Mouse (Mus musculus): ENCODE results near the gene Eif4e2.

The Eif4e2 gene

DNA sequence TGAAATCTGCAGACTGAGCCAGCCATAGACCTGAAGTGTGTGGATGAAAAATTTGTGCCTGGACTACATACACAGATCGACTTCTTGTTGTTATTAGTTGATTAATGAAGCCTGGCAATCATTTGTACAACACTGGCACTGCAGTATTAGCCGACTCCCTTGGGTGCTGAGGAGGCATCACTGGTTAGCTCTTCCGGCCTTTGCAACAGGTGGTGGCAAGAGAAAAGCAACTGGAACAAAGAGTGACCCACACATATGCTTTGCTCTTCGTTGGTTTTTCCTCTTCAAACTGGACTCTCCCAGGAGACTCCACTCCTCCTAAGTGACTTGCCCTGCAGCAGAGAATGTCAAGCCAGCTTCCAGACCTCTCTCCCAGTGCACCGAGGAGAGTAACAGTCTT lies 9.9 kb upstream of the Eif4e2 start:
- no peak for DNase-seq

DNA sequence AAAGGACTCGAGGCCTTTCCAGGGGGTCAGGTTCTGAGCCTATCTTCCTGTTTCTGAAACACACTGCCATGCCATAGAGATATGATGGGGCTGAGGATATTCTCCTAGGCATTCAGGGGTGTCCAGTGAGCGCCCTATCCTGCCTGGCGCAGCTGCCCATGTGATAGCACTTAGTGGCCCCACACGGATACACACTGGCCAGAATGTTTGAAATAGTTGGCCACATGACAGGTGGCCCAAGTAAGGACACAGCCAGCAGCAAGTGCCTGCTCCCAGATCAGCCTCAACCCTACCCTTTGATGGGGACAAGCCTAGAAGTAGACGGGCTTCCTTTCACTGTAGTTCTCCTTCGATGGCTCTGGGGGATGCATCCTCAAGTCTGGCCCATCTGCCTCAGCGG lies 9.2 kb upstream of the Eif4e2 start, which contains the start of gene Chrng:
TSS of gene Chrng (plus strand) at position 193 of the 400 bp plus-strand sequence.
- no peak for DNase-seq

DNA sequence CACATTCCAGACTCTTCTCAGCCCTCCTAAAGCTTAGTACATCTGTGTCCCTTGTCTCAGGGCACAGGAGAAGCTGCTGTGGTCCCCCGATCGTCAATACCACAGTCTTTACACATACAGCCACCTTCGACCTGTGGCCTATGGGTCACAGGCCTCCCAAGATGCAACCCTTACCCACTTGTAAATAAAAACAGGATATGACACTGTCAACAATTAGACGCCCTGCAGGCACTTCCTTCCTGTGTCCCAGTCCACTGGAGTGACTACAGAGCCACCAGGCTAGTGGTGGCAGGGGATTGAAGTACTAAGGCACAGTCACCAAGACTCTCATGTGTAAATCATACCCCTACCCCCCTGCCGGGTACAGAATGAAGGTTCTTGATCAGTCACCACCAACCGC lies 8.7 kb upstream of the Eif4e2 start:
- DNase-seq, result no peak

DNA sequence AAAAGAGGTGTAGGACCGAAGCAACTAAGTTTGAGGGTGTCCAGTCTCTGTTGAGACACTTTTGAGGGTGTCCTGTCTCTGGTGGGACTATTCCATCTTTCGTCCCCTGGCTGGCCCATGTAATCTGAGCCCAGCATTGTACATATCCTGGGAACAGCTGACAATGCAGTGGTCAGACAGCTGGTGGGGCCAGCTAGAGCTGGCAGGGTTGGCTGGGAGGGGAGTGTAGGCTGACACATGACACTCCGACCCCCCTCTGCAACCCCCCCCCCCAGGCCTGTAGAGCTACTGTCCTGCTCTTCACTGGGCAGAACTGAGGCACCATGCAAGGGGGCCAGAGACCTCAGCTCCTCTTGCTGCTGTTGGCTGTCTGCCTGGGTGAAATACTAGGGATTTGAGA lies 8.2 kb upstream of the Eif4e2 start:
- DNase-seq, result no peak

DNA sequence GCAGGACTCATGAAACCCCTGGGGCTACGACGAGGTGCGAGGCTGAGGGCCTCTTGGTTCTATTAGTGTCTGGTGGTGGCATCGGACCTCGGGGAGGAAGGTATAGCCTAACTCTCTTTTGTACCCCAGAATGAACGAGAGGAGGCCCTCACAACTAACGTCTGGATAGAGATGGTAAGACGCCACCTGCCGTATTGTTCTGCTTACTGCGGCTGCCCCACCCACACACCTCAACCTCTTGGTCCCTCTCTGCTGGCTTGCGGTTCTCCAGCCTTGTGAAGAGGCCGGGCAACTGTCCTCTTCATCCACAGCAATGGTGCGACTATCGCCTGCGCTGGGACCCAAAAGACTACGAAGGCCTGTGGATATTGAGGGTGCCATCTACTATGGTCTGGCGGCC lies 7.4 kb upstream of the Eif4e2 start:
- DNase-seq, result no peak

DNA sequence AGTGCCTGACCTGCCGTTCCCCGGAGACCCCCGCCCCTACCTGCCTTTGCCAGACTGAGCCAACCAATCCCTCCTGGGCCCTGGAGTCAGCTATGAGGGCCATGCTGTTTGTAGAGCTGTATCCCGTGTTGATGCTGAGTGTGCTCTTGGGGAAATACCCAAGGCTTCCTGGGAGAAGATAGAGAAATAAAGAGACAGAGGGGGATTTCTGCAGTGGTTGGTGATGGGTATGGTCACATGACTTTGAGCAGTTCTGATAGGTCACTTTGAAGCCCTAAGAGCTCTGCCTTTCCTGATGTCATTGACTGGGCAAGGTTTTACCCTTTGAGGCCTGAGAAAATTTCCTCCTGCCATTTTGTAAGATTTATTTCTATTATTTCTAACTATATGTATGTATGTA lies 2.3 kb upstream of the Eif4e2 start:
- DNase-seq, result no peak

DNA sequence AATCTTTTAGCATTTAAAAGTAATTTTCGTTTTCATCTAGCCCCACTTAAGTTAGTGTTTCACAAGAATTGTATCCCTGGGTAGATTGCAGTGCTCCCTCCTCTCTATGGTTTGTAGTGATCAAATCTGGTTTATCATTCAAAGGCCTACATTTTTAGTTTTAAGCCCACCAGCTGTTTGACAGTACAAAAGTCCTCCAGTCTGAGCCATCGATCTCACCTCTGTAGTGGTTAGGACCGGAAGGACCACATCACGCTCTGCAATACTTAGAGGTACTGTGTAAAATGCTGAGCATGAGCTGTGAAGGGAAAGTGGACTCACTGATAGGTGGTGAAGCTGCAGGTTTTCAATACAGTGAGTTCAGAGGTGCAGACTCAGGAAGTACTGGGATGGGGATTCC lies 1.0 kb downstream of the Eif4e2 start:
- DNase-seq, result no peak

DNA sequence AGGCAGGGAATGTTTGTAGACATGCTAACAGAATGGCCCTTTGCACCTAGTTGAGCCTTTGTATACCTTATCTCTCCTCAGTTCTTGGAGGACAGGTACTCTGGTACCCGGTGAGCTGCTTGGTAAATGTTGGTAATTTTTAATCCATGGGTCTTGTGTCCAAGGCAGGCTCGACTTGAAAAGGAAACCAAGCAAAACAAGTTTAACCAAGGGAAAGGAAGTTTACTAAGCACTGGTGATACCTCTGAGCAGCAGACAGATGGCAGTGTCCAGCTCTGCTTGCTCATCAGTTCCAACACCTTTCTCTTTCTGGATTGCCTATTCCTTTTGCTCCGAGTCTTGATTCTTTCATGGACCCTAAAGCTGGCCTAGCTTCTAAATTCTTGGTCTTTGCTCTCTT lies 4.2 kb downstream of the Eif4e2 start:
- DNase-seq, result no peak

DNA sequence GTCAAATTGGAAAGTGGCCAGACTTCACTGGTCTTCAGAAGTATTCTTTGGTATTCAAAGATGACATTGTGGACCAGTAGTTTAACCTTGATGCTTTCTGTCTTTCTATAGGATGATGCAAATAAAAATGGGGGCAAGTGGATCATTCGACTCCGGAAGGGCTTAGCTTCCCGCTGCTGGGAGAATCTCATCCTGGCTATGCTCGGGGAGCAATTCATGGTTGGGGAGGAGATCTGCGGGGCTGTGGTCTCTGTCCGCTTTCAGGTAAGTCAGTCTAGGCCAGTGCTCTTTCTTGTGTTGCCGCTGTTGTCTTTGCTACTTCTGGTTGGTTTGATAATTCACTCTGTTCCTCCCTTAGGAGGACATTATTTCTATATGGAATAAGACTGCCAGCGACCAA lies 12.0 kb downstream of the Eif4e2 start:
- DNase-seq, result no peak

DNA sequence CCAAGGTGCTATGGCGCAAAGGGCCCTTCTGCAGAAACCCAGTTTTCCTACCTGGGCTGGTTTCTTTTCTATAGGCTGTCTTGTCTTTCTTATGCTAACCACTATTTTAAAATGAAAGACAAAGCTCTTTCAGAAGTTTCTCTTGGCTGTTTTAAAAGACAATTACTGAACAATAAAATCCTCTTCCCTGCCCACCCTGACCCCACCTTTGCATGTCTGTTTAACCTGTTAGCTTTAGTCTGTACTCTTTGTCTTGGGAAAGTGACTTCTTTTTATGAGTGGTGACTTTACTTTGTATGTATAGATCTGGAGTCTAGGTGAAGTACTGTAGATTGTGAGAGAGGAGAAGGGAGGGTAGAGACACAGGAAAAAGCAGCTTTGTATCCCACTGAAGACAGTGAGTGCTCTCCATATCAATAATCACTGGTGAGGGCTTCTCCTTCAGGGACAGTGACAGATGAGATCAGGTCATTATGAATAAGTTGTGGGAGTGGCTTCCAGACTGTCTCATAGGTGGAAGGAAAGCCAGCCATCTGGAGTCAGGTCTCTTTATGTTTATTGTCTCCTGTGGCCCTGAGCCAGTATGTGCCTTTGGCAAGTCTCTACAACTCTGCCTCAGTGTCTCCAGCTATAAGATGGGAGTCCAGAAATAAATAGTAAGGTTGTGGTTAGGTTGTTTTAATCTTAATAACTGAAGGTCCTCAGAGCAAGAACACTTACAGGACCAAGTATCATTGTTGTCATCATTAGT lies 12.9 kb downstream of the Eif4e2 start:
- peak; percentile 30 for DNase-seq

DNA sequence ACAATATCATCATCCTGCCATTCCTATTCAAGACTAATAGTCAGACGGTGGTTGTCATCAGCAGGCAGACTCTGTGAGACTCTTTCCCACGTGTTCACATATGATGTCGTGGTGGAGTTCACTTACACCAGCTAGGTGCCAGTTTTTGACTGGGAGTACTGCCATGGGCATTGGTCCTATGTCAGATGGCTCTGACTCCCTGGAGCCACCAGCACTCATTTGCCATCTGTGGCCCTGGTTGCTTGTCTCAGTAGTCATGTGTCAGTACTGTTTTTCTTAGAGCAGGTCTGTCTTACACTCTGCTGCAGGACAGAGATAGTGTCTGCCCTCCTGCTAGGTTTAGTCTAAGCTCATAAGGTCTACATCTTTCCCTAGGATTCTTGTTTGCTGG lies 13.4 kb downstream of the Eif4e2 start:
- peak; percentile 84 for DNase-seq

DNA sequence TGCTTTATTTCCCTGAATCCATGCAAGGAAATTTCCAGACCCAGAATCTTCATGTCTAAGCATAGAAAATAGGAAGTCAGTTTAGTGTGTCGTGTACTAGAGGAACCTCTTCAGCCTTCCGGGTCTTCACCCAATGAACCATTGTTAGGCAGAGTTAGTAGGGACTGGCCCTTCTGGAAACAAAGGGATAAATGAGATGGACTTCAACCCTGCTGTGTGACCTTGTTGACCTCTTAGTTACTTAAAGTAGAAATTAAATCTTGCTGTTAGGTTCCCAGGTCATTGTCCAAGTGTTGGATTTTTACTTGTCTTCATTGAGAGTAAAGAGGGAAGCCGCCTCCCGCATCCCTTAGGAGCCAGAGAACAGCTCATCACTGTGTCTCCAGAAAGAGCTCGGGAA lies 16.9 kb downstream of the Eif4e2 start:
- no peak for DNase-seq

DNA sequence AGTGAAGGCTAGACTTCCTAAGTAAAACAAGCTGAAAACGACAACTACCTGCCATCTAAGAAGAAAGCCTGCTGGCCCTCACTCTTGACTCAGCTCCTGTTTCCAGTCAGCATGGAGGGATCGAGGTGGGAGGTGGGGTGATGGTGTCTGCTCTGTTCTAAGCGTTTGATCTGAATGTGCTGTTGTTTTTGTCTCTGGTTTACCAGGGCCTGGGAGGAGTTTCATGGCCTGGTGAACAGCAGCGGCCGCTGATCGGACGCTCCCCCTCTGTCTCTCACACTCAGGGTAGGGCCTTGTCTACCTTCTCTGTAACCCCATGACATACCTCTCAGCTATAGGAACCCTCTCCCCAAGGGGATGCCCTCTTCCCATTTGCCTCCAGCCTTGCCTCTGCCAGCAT lies 18.5 kb downstream of the Eif4e2 start:
- DNase-seq, result no peak

DNA sequence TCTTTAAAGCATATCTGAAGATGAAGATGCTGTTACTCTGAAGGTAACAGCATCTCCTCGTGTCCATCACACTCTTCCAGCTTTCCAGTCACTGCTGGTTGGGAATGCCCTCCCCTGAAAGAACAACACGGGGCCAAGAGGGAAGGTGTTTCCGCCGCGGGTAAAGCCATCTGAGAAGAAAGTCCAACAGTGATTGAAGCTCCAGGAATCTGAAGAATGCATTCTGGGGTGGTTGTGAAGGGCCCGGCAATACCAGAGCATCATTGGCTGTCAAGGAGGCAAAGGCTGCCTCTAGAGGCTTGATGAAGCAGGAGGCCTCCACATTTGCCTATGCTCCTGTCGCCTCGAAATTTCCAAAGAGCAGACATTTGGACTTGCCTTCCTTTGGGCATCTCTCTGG lies 25.3 kb downstream of the Eif4e2 start:
- DNase-seq, result no peak

DNA sequence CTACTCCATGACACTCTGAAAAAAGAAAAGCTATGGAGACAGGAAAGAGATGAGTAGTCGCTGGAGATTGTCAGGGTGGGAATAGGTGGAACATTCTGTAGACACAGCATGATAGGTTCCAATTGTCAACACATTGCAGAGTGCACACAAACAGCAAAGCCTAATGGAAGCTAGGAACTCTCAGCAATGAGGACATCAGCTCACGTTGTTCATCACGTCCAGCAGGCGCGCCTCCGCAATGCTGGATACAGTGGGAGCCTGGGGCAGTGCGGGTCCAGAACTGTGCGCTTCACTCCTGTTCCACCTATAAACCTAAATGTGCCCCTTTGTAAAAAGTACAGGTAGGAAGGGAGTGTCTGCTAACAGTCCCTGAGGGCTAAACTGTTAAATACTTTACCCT lies 29.3 kb downstream of the Eif4e2 start:
- no peak for DNase-seq

DNA sequence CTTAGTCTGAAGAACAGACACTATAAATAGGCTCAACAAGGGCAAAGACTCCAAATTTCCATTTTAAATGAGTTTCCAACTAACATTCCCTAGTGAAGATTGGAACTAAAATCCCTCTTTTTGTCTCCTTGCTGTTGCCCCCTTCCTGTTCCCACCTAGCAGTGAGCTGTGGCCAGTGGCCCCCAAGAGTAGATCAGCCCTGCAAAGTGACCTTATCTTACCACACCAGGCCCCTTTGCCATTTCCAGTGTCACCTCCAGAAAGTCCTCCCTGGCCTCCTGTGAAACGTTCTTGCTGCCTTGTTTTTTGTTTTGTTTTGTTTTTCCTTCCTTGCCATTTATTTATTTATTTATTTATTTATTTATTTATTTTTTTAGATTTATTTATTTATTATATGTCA lies 31.7 kb downstream of the Eif4e2 start:
- DNase-seq, result no peak

DNA sequence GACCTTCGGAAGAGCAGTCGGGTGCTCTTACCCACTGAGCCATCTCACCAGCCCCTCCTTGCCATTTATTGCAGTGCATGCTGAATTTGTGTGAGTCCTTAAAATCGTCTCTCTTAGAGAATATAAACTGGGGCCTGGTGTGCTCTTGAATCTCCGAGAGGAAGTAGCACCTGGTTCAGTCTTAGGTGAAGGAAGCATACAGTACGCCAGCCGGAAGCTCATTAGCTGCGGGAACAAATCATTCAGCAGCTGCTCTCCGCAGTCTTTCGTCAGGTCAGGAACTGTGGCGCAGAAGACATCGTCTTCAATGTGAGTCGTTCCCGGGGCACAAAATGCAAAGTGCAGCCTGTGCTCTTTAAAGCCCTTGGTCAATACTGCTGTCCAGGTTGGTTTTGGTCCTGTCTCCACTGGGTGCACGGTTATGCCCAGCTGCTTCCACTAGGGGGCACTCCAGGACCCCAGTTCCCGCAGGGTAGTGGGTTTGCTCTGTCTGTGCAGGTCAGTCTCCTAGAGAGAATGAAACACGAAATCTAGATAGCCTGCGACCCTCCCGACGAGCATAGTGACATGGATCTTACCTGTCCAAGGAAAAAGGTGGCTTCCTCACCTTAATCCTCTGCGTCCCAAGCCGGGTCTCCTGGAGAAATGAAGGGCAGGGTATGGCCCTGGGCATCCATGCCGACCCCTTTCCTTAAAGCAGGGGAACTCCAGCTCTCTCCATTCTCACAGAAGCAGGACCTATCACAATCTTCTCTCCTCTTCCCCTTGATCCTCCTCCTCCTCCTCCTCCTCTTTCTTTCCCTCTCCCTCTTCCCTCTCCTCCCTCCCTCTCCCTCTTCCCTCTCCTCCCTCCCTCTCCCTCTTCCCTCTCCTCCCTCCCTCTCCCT lies 32.5 kb downstream of the Eif4e2 start:
- peak; percentile 77 for DNase-seq

DNA sequence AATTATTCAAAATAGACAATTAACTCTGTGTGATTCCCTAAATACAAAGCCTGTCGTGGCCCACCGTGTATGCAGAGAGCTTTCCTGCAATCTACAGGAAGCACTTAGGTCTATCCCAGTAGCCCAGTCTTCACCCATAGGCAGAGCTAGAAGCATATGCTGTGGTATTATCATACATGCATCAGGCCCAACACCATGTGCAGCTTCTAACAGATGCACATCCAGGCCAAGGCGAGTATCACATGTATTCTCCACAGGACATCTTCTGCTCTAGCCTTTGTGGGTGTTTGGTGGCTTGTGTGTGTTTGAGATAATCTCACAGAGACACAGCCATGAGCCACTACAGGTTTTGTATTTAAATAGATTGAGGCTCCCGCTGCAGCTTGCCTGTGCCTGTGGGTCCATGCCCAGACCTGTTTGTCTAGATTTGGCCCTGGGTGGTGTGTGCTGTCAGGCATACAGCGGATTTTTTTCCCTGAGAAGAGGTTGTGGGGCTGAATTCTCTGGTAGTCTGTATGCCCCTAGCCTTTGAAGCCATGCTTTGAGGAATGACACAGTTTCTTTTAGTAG lies 38.4 kb downstream of the Eif4e2 start:
- no peak for DNase-seq

DNA sequence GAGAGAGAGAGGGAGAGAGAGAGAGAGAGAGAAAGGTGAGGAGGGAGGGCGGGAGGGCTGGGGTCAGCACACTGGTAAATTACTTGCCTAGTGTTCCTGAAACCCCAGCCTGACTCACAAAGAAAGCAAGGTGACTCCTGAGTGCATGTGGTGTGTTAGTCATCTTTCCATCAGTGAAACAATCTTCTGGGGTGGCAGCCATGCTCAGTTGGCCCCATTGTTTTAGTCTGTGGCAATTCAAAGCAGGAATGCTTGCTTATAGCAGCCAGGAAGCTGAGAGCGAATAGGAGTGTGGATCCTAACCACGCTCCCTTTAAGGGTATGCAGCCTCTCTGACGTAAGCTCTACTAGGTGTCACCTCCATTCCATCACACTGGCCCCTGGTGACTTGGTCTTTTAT lies 41.5 kb downstream of the Eif4e2 start:
- DNase-seq, result no peak

DNA sequence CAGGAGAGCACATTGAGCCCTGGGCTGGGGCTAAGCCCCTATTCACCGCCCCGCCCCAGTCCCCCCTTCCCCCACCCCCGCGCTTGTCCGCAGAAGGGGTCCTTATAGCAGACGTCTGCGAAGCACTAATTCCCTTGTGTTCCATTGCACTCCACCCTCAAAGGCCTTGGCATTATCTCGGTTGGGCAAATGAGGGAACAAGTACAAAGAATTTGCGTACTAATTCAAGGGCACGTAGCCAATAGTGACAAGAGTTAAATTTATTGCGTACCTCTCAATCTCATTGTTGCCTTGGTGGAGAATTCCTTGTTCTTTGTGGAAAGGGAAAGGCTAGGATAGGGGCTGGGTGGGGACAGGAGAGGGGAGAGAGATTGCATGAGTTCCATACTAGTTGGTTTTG lies 44.0 kb downstream of the Eif4e2 start:
- DNase-seq, result no peak

DNA sequence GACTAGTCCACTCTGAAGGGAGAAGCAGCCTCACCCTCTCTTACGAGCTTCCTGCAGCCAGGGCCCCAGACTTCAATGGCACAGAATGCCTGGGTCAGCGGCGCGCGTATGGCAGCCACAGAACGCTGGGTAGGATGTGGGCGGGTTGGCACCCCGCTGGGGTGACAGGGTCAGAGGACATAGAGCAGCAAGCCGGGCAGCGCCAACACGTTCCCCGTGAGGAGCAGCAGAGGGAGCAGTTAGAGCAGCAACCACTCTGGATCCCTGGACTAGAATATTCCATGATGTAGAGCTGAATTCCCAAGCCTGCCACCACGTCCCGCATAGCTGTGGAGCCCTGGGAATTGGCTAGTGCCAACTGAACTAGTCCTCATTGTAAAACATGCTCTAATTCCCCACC lies 44.8 kb downstream of the Eif4e2 start:
- DNase-seq, result no peak

DNA sequence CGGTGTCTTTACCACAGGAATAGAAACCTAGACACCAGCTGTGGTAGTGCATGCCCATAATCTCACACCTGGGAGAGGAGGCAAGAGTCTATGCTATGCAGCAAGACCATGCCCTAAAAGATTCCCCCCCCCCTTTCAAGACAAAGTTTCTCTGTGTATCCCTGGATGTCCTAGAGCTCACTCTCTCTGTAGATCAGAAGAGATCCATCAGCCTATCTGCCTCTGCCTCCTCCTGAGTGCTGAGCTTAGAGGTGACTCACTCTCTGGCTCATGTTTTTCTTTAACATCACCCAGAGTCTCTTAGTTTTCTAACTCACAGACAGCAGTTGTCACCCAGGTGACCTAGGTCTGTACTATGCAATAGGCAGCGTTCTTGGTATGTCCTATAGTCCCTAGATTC lies 45.6 kb downstream of the Eif4e2 start:
- DNase-seq, result no peak

DNA sequence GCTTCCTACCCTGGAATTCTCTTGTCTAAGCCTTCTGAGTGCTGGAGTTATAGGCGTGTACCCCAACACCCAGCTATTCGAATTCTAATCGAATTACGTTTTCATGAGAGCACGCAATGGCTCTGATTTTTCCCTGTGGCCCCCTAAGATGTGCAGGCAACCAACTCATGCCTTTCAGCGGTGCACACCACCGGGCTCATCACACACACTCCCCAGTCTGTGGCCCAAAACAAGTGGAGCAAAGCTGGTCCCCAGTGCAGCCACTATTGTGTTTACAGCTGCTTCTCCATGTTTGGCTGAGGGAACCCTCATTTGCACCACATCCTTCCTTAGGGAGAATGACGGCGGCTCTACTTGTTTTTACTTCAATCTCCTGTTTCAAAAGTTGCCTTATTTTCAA lies 49.5 kb downstream of the Eif4e2 start:
- no peak for DNase-seq

DNA sequence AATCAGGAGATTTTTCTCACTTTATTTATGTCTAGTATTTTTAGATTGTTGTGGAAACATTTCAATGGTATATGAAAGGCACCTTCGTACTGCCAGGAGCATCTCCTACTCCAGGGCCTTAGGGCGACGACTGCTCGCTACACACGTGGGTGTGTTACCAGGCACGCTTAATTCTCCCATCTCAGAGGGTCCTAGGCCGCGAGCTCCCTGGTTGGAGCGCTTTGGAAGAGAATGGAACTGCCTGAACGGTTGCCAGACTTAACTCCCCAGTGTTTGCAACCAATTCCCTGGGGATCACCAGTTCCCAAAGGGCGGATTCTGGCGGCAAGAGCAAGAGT lies 50.1 kb downstream of the Eif4e2 start:
- DNase-seq, result no peak
